Comparison of ENCODE assay signal across 8 mouse cellular contexts in genomic region chr6:91153549-91154064, GRCm38 (mm10). TPM values are rescaled to one million over a fixed set of nuclear protein-coding genes. Genes with fewer than 3 reads are reported as not detected.
DNase-seq lines count a peak whose midpoint lies in the region; ATAC-seq and TF ChIP-seq lines count a peak whose summit lies in the region.

No protein-coding gene starts in this region.

- no peak overlapping the region for H3K27ac ChIP-seq in lung, embryonic 16.5 days (ENCODE audit: low read length)
- H3K27ac ChIP-seq in hindbrain, embryonic 12.5 days = peak overlapping the region; percentile 72
- H3K27ac ChIP-seq in limb, embryonic 10.5 days = peak overlapping the region; percentile 68
- peak overlapping the region; percentile 98 for H3K27ac ChIP-seq in midbrain, postnatal 0 days (ENCODE audit: low read depth, low read length)

- H3K4me2 ChIP-seq in lung, embryonic 16.5 days (ENCODE audit: low read depth, low read length) = peak overlapping the region; percentile 36; the same call in 1 of the 2 replicates
- peak overlapping the region; percentile 49 for H3K4me2 ChIP-seq in hindbrain, embryonic 12.5 days (replicated peaks)
- H3K4me2 ChIP-seq in midbrain, postnatal 0 days (ENCODE audit: low read depth, low read length, poor library complexity, severe bottlenecking) = no peak overlapping the region

- no peak for TF ChIP-seq POLR2A in lung, adult 2 months (IDR thresholded peaks at IDR 0.05; ENCODE audit: borderline replicate concordance, extremely low read depth, low read depth, low read length)

- H3K27me3 ChIP-seq in lung, embryonic 16.5 days (ENCODE audit: control insufficient read depth, insufficient read depth, low read depth, low read length) = no peaks in the 10 kb centered on the region
- no peaks in the 10 kb centered on the region for H3K27me3 ChIP-seq in hindbrain, embryonic 12.5 days
- H3K27me3 ChIP-seq in limb, embryonic 10.5 days (ENCODE audit: low read depth, poor library complexity, severe bottlenecking) = peaks cover 5% of the 10 kb centered on the region; the same call in 1 of the 2 replicates
- H3K27me3 ChIP-seq in midbrain, postnatal 0 days (ENCODE audit: insufficient read depth, low read length) = no peaks in the 10 kb centered on the region

- H3K36me3 ChIP-seq in lung, embryonic 16.5 days (ENCODE audit: control insufficient read depth, insufficient read depth, low read length) = no peaks in the 10 kb centered on the region
- H3K36me3 ChIP-seq in hindbrain, embryonic 12.5 days = no peaks in the 10 kb centered on the region
- no peaks in the 10 kb centered on the region for H3K36me3 ChIP-seq in limb, embryonic 10.5 days
- no peaks in the 10 kb centered on the region for H3K36me3 ChIP-seq in midbrain, postnatal 0 days (ENCODE audit: insufficient read depth, low read length)

- 2% methylated on average over 10 of the region's 10 CpGs for WGBS in lung, embryonic 16.5 days
- WGBS in lung, adult 2 months = 7% methylated on average over 10 of the region's 10 CpGs
- 2% methylated on average over 10 of the region's 10 CpGs for WGBS in hindbrain, embryonic 12.5 days
- 3% methylated on average over 10 of the region's 10 CpGs for WGBS in limb, embryonic 10.5 days
- 3% methylated on average over 10 of the region's 10 CpGs for WGBS in midbrain, postnatal 0 days

- ATAC-seq in lung, embryonic 16.5 days (ENCODE audit: low read depth) = peak; percentile 36
- ATAC-seq in hindbrain, embryonic 12.5 days (ENCODE audit: low FRiP score) = peak; percentile 58
- ATAC-seq in midbrain, postnatal 0 days (ENCODE audit: low FRiP score) = peak; percentile 91

- peak overlapping the region; percentile 25 for H3K4me3 ChIP-seq in lung, embryonic 16.5 days (ENCODE audit: low read length)
- H3K4me3 ChIP-seq in lung, adult 2 months (replicated peaks; ENCODE audit: extremely low read depth, low read depth, low read length) = no peak overlapping the region
- peak overlapping the region; percentile 25; the same call in 1 of the 2 replicates for H3K4me3 ChIP-seq in hindbrain, embryonic 12.5 days
- peak overlapping the region; percentile 45 for H3K4me3 ChIP-seq in limb, embryonic 10.5 days
- H3K4me3 ChIP-seq in midbrain, postnatal 0 days (ENCODE audit: low read depth, low read length) = no peak overlapping the region

- TF ChIP-seq CTCF in lung, adult 2 months (IDR thresholded peaks at IDR 0.05; ENCODE audit: insufficient read depth, low read length) = no peak
- TF ChIP-seq CTCF in midbrain, postnatal 0 days (IDR thresholded peaks at IDR 0.05) = no peak; the same call in 1 of the 2 replicates

- no peak for DNase-seq in lung, adult 2 months
- peak; percentile 78 for DNase-seq in embryo, embryonic 10.5 days (ENCODE audit: low spot score)
- peak; percentile 74 for DNase-seq in limb, embryonic 10.5 days (ENCODE audit: low spot score)
- peak; percentile 96 for DNase-seq in midbrain, postnatal 0 days (ENCODE audit: low spot score)
- peak; percentile 41 for DNase-seq in yolk sac, embryonic 10.5 days (ENCODE audit: low spot score)
- no peak for DNase-seq in heart, adult 8-10 months (ENCODE audit: low spot score)

- H3K9ac ChIP-seq in lung, embryonic 16.5 days (ENCODE audit: low read length) = no peak overlapping the region
- no peak overlapping the region for H3K9ac ChIP-seq in hindbrain, embryonic 12.5 days
- peak overlapping the region; percentile 46; the same call in 1 of the 2 replicates for H3K9ac ChIP-seq in midbrain, postnatal 0 days (replicated peaks; ENCODE audit: low read length, poor library complexity, severe bottlenecking)

- peaks cover 11% of the 10 kb centered on the region; the same call in 1 of the 2 replicates for H3K4me1 ChIP-seq in lung, embryonic 16.5 days (replicated peaks; ENCODE audit: control insufficient read depth, insufficient read depth, low read length)
- peaks cover 4% of the 10 kb centered on the region; the same call in 1 of the 2 replicates for H3K4me1 ChIP-seq in lung, adult 2 months (ENCODE audit: control insufficient read depth, insufficient read depth, low read length)
- peaks cover 48% of the 10 kb centered on the region for H3K4me1 ChIP-seq in hindbrain, embryonic 12.5 days
- peaks cover 47% of the 10 kb centered on the region for H3K4me1 ChIP-seq in limb, embryonic 10.5 days
- H3K4me1 ChIP-seq in midbrain, postnatal 0 days (ENCODE audit: insufficient read depth, low read length) = peaks cover 44% of the 10 kb centered on the region

- no peaks in the 10 kb centered on the region for H3K9me3 ChIP-seq in lung, embryonic 16.5 days (ENCODE audit: control insufficient read depth, low read length)
- no peaks in the 10 kb centered on the region for H3K9me3 ChIP-seq in hindbrain, embryonic 12.5 days (replicated peaks)
- H3K9me3 ChIP-seq in limb, embryonic 10.5 days (replicated peaks) = no peaks in the 10 kb centered on the region
- H3K9me3 ChIP-seq in midbrain, postnatal 0 days (ENCODE audit: low read length) = no peaks in the 10 kb centered on the region

RNA-seq across cellular contexts. Expression of gene Hdac11, which starts 2.9 kb away (rescaled TPM):
- 6.4 and 7.7 TPM in 2 replicates for polyA plus RNA-seq in lung, embryonic 16.5 days (2015; fragmentation: Nextera tagmentation; extraction: Ambion mirVana)
- 18.4 and 18.7 TPM in 2 replicates for polyA plus RNA-seq in lung, adult 2 months (2012; rRNA removed)
- 18.8 and 23.2 TPM in 2 replicates for polyA plus RNA-seq in hindbrain, embryonic 12.5 days (2016; fragmentation: Nextera tagmentation; extraction: Ambion mirVana)
- polyA plus RNA-seq in limb, embryonic 10.5 days (2016; fragmentation: Nextera tagmentation; extraction: Ambion mirVana) = 10.0 and 12.8 TPM in 2 replicates
- total RNA-seq in midbrain, postnatal 0 days (2014; rRNA removed) = 104 and 121 TPM in 2 replicates
- polyA plus RNA-seq in midbrain, postnatal 0 days (2015; fragmentation: Nextera tagmentation; extraction: Ambion mirVana) = 55.2 and 59.1 TPM in 2 replicates
- total RNA-seq in heart, adult 8-10 months (2022) = 10 to 100 TPM; 20.1 to 24.7 (median 23.3) TPM

RNA-seq across cellular contexts. Expression of gene Nup210, which starts 37.0 kb away (rescaled TPM):
- polyA plus RNA-seq in lung, embryonic 16.5 days (2015; fragmentation: Nextera tagmentation; extraction: Ambion mirVana) = 27.8 and 29.0 TPM in 2 replicates
- 25.7 and 40.2 TPM in 2 replicates for polyA plus RNA-seq in lung, adult 2 months (2012; rRNA removed)
- polyA plus RNA-seq in hindbrain, embryonic 12.5 days (2016; fragmentation: Nextera tagmentation; extraction: Ambion mirVana) = 19.1 and 19.8 TPM in 2 replicates
- polyA plus RNA-seq in limb, embryonic 10.5 days (2016; fragmentation: Nextera tagmentation; extraction: Ambion mirVana) = 7.2 and 10.7 TPM in 2 replicates
- total RNA-seq in midbrain, postnatal 0 days (2014; rRNA removed) = 58.3 and 67.8 TPM in 2 replicates
- polyA plus RNA-seq in midbrain, postnatal 0 days (2015; fragmentation: Nextera tagmentation; extraction: Ambion mirVana) = 16.2 and 17.2 TPM in 2 replicates
- 1 to 10 TPM; 2.9 to 5.5 (median 3.2) TPM for total RNA-seq in heart, adult 8-10 months (2022)

RNA-seq across cellular contexts. Expression of gene Fbln2, which starts 58.6 kb away (rescaled TPM):
- polyA plus RNA-seq in lung, embryonic 16.5 days (2015; fragmentation: Nextera tagmentation; extraction: Ambion mirVana) = 68.5 and 78.8 TPM in 2 replicates
- 63.0 and 88.3 TPM in 2 replicates for polyA plus RNA-seq in lung, adult 2 months (2012; rRNA removed)
- 100 and 102 TPM in 2 replicates for polyA plus RNA-seq in hindbrain, embryonic 12.5 days (2016; fragmentation: Nextera tagmentation; extraction: Ambion mirVana)
- 61.9 and 101 TPM in 2 replicates for polyA plus RNA-seq in limb, embryonic 10.5 days (2016; fragmentation: Nextera tagmentation; extraction: Ambion mirVana)
- 32.0 and 33.5 TPM in 2 replicates for total RNA-seq in midbrain, postnatal 0 days (2014; rRNA removed)
- polyA plus RNA-seq in midbrain, postnatal 0 days (2015; fragmentation: Nextera tagmentation; extraction: Ambion mirVana) = 12.1 and 15.3 TPM in 2 replicates
- 10 to 100 TPM; 42.1 to 59.3 (median 49.9) TPM for total RNA-seq in heart, adult 8-10 months (2022)

Comparison
In these comparisons a context has a peak if more than half of its experiments do, and no peak if none do; other contexts are left out.
1. H3K4me3 ChIP-seq: peak in lung, embryonic 16.5 days (single experiment), hindbrain, embryonic 12.5 days (single experiment) and limb, embryonic 10.5 days (single experiment); none in lung, adult 2 months (single experiment) and midbrain, postnatal 0 days (single experiment).
2. ATAC-seq: peak in every context shown above with its lines; median percentile 91 in midbrain, postnatal 0 days; 58 in hindbrain, embryonic 12.5 days; 36 in lung, embryonic 16.5 days.
3. DNase-seq: peak in embryo, embryonic 10.5 days (single experiment), limb, embryonic 10.5 days (single experiment), midbrain, postnatal 0 days (single experiment) and yolk sac, embryonic 10.5 days (single experiment); none in lung, adult 2 months (single experiment) and heart, adult 8-10 months (single experiment).